Mouse (Mus musculus) lung, postnatal 0 days (tissue): ENCODE measurements around the gene Sart3.

Experiments used
- CTCF ChIP-seq: IDR thresholded peaks from 2 replicates; pipeline ENCODE4 v1.5.1; 2016; ENCODE audit warnings: antibody characterized with exemption, mild to moderate bottlenecking
- EP300 ChIP-seq: IDR thresholded peaks from 2 replicates; pipeline ENCODE4 v1.6.1; 2016; ENCODE audit warnings: antibody characterized with exemption, mild to moderate bottlenecking, control low read depth

- TF ChIP-seq CTCF (no peak), EP300 (no peak)
Measured at GRCm38 (mm10) chr5:113712861-113713260, 59.4 kb downstream of the Sart3 start.
